Mouse (Mus musculus): ENCODE measurements around the gene Lrrc75a. TPM values are rescaled to one million over a fixed set of nuclear protein-coding genes. Genes with fewer than 3 reads are reported as not detected.

The Lrrc75a gene
- total RNA-seq, 2 experiments from 2014 or later = 12.0 to 12.3 TPM

GRCm38 (mm10) chr11:62603312-62604056 lies 44.8 kb downstream of the Lrrc75a start:
- intact Hi-C loops (cut with DNase I) = loop anchor here (1.0 to 5.0 kb wide), 2 partner anchors 53 to 146 kb away; partner anchors contain the start of genes Ncor1 and Pigl
- peak; percentile 44 to 51 for DNase-seq

GRCm38 (mm10) chr11:62602619-62603311 lies 45.6 kb downstream of the Lrrc75a start:
- peak; percentile 97 to 98 for DNase-seq
- intact Hi-C loops (cut with DNase I) = loop anchor here (1.0 to 5.0 kb wide), 2 partner anchors 52 to 145 kb away; partner anchors contain the start of genes Ncor1 and Pigl

GRCm38 (mm10) chr11:62601732-62602618 lies 46.3 kb downstream of the Lrrc75a start:
- DNase-seq = no peak
- intact Hi-C loops (cut with DNase I) = loop anchor here (5.0 kb wide), 1 partner anchor 145 kb away; the partner anchor contains the start of genes Ncor1 and Pigl

- no peak for DNase-seq
- intact Hi-C loops (cut with DNase I) = no loop called here
Measured at GRCm38 (mm10) chr11:62598571-62598970, 49.8 kb downstream of the Lrrc75a start.

GRCm38 (mm10) chr11:62591904-62592575 lies 56.3 kb downstream of the Lrrc75a start:
- DNase-seq = peak; percentile 22 to 36
- intact Hi-C loops (cut with DNase I) = no loop called here

GRCm38 (mm10) chr11:62591026-62591425 lies 57.3 kb downstream of the Lrrc75a start:
- intact Hi-C loops (cut with DNase I) = no loop called here
- no peak for DNase-seq

- intact Hi-C loops (cut with DNase I) = no loop called here
- no peak for DNase-seq
Measured at GRCm38 (mm10) chr11:62589391-62589790, 58.9 kb downstream of the Lrrc75a start.

GRCm38 (mm10) chr11:62587034-62587433 lies 61.3 kb downstream of the Lrrc75a start:
- intact Hi-C loops (cut with DNase I) = no loop called here
- no peak for DNase-seq

GRCm38 (mm10) chr11:62584671-62585206 lies 63.6 kb downstream of the Lrrc75a start:
- intact Hi-C loops (cut with DNase I) = no loop called here
- DNase-seq = no peak

GRCm38 (mm10) chr11:62583031-62583430 lies 65.3 kb downstream of the Lrrc75a start:
- intact Hi-C loops (cut with DNase I) = no loop called here

GRCm38 (mm10) chr11:62576530-62577152 lies 71.7 kb downstream of the Lrrc75a start:
- DNase-seq = peak; percentile 33 to 35
- intact Hi-C loops (cut with DNase I) = loop anchor here (5.0 kb wide), 2 partner anchors 39 to 59 kb away; partner anchors contain the start of gene Cenpv

More at GRCm38 (mm10) chr11:62583031-62583430, 65.3 kb downstream of the Lrrc75a start:
- DNase-seq = no peak

GRCm38 (mm10) chr11:62575659-62576438 lies 72.5 kb downstream of the Lrrc75a start:
- DNase-seq = peak; percentile 46 to 59
- intact Hi-C loops (cut with DNase I) = loop anchor here (2.0 to 5.0 kb wide), 4 partner anchors 19 to 179 kb away; partner anchors contain the start of gene Cenpv

GRCm38 (mm10) chr11:62575297-62575658 lies 73.0 kb downstream of the Lrrc75a start:
- peak; percentile 92 to 94 for DNase-seq
- intact Hi-C loops (cut with DNase I) = loop anchor here (2.0 to 5.0 kb wide), 4 partner anchors 18 to 178 kb away; partner anchors contain the start of gene Cenpv

- intact Hi-C loops (cut with DNase I) = loop anchor here (2.0 to 5.0 kb wide), 4 partner anchors 18 to 178 kb away; partner anchors contain the start of gene Cenpv
- no peak for DNase-seq
Measured at GRCm38 (mm10) chr11:62574703-62575085, 73.6 kb downstream of the Lrrc75a start.

GRCm38 (mm10) chr11:62573959-62574702 lies 74.2 kb downstream of the Lrrc75a start, which contains the start of gene Trpv2:
TSS of gene Trpv2 (plus strand) at chr11:62574486.
- no peak for DNase-seq
- intact Hi-C loops (cut with DNase I) = loop anchor here (2.0 kb wide), 2 partner anchors 17 to 177 kb away; no protein-coding TSS in a partner anchor

- no peak for DNase-seq
- intact Hi-C loops (cut with DNase I) = no loop called here
Measured at GRCm38 (mm10) chr11:62568300-62568699, 80.0 kb downstream of the Lrrc75a start.

- intact Hi-C loops (cut with DNase I) = no loop called here
- peak; percentile 29 to 38 for DNase-seq
Measured at GRCm38 (mm10) chr11:62566211-62566610, 82.1 kb downstream of the Lrrc75a start.

Measured in heart, postnatal 10 days (tissue).